Mouse (Mus musculus) NIH3T3 (cell line): ENCODE data around the gene Rundc1.
A peak's percentile ranks its signal among the peaks of the same experiment; 100 is the strongest.
"Not testable (repeated sequence)": the region's sequence is repeated elsewhere in the genome, so short reads cannot be mapped to it uniquely, and the experiment has no call there.

ENCODE experiments used
- DNase-seq: peaks from one replicate; pipeline ENCODE4 v3.0.0-alpha.2; 2012; ENCODE audit warnings: low read depth

The Rundc1 gene

DNA sequence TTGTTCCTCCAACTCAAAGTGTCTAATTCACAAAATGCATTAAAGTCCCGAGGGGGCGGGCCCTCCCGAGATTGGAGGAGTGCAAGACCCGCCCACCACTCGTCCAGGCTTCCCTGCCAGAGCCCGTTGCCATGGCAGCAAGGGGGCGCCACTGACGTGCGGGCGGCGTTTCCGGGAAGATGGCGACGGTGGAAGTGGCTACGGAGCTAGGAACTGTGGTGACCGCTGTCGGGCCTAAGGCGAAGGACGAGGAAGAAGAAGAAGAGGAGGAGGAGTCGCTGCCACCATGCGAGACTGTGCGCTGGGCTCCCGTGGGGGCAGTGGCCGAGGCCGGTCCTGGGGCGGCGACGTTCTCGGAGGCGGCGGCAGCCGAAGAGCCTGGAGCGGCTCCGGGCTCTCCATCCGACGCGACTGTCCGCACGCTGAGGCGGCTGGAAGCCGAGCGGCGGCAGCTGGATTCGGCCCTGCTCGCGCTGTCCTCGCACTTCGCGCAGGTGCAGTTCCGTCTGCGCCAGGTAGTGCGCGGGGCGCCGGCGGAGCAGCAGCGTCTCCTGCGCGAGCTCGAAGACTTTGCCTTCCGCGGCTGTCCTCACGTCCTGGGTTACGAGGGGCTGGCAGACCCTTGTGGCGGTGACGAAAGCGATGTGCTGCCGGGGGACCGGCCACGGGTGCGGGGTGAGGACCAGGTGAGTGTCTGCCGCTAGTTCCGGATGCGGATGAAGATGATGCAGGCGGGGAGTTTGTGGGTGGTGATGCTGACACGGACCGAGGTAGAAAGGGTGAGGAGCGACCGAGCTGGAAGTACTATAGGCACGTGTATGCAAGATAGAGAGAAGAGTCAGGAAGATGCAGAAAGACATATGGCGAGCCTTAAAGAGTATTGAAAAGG is at the start of gene Rundc1, which contains the start of gene Ptges3l:
Gene Rundc1 (plus strand): TSS at position 161 of the 889 bp plus-strand sequence.
Gene Ptges3l (minus strand): TSS at position 409 of the 889 bp plus-strand sequence.
- DNase-seq: peak; percentile 99

DNA sequence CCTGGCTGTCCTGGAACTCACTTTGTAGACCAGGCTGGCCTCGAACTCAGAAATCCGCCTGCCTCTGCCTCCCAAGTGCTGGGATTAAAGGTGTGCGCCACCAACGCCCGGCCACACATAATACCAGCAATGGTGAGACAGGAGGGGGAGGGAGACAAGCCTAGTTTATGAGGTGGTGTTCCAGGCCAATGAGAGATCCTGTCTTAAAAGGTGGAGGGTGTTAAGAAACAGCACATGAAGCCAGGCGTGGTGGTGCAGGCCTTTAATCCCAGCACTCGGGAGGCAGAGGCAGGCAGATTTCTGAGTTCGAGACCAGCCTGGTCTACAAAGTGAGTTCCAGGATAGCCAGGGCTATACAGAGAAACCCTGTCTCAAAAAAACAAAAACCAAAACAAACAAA is 46.7 kb upstream of the Rundc1 start:
- DNase-seq: not testable (repeated sequence)

DNA sequence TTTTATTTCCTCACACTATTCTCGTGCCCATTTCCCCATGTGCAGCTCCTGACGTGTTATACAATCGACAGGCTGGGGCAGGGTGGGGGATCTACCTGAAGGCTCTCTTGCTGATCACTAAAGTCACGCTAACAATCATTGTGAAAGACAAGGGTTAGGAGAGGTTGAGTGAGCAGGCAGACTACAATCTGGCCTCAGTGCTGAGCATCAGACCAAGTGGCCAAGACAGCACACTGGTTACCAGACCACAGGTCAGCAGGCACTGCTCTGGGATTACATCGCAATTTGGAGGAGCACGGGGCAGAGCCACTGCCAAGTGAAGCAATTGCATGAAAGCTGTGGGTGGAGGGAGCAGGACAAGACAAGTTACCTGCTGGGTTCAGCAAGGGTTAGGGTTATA is 46.0 kb upstream of the Rundc1 start:
- peak; percentile 29 for DNase-seq

DNA sequence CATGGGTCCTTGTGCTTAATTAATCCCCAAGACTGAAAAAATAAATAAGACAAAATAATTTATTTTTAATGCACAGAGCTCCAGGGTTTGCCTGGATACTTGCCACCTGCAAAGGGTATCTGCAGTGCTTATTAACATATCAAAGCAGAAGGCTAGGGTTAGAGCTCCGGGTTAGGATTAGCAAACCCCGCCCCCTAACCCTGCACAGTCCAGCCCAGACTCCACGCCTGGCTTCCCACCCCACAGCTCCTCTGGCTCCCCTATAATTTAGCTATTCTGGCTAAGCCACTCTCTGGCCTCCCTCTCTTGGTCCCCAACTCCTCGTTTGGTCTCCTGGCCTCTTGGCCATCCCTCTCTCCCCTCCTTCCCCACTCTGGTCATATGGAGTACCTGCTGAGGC is 43.1 kb upstream of the Rundc1 start:
- no peak for DNase-seq

DNA sequence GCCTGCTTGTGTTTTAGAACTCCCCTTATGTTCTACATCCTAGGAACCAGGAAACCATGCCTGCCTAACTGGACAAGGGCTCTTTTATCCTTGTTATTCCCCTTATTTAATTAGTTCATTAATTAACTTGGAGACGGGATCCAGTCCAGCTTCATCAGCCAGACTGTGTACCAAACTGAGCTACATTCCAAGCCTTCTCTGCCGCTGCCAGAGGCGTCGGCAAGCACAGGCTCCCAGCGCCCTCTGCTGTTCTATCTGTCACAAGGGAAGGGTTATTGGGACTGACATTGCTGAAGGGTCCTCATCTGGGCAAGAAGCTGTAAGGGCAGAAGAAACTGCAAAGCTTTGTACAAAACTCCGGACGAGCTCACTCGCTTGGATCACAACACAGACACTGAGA is 29.8 kb upstream of the Rundc1 start:
- peak; percentile 90 for DNase-seq

DNA sequence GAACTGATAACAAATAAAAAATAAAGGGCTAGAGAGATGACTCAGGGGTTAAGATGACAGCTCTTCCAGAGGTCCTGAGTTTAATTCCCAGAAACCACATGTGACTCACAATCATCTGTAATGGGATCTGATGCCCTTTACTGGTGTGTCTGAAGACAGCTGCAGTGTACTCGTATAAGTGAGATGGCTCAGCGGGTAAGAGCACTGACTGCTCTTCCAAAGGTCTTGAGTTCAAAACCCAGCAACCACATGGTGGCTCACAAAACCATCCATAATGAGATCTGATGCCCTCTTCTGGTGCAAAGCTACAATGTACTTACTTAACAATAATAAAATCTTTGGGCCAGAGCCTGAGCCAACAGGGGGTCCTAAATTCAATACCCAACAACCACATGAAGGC is 9.6 kb upstream of the Rundc1 start:
- peak; percentile 53 for DNase-seq

DNA sequence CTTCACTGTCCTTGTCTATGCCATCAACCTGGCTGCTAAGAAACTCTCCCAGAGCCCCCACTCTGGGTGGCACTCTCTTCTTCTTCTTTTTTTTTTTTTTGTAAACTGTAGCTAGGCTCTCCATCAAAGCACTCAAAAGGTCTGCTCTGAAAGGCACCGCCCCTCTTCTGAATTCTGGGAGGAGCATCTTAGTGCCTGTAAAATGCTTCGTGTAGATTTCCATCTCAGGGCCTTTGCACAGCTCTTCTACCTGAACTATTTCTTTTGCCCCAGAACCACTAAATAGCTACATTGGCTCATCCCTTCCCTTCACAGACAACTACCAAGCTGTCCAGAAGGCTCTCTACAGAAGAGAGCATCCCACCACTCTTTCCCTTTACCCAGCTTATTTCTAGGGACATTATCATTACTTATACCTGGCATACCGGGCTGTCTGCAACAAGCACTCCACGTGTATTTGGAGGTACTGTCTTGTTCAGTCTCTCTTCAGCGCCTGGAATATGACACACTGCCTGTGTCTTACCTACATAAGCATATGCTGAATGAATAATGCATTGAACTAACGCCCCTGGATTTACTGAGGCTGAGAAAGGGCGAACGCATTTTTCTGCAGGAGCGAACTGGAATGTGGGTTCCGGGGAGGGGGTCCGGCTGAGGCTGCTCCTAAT is 8.3 kb upstream of the Rundc1 start:
- peak; percentile 52 for DNase-seq

DNA sequence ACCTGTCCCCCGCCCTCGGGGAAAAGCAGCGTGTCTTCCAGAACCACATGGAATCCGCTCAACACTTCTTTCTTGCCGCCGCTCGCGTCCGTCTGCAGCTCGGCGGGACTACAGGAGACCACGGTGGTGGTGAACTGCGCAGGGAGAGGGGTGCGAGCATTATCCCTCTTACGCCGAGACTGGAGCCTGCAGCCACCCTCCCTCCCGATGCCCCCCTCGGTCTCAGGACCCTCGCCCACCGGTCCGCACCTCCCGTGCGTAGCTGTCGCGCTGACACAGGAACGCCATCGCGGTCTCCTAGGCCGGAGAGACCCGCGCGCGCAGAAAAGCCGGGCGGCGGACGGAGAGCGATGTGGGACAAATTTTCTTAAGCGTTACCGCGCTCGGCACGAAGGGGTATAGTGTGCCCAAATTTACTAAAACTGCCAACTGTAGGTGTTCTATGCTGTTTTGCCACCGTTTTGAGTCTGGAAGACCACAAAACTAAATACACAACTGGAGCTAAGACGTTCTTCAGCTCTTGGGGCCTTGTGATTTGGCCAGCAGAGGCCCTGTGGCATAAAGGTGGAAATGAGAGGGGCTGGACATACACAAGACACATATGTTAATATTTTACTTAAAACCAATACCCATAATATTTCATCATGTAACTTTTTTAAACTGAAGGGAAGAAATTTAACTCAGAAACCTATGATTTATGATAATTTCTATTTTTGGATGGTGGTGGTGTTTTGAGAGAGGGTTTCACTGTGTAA is 7.6 kb upstream of the Rundc1 start, which contains the start of gene Aarsd1:
Gene Aarsd1 (minus strand): TSS at position 515 of the 755 bp plus-strand sequence.
- DNase-seq: peak; percentile 88

DNA sequence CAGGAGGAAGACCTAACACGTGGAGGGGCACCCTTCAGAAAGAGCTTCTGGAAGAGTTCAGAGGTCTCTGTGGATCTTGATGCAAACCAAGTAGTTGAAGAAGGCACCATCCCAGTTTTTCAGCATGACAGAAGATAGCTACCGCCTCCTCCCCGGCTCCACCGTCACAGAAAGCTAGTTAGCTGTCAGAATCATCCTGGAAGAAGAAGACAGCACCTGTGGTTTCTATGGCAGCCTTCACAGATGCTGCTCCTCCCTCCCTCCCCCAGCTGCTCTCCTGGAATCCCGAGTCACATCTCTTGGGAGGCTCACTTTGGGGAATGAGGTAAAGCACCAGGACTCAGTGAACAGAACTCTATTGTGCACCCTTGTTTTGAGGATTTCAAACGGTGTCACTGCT is 5.9 kb upstream of the Rundc1 start:
- no peak for DNase-seq

DNA sequence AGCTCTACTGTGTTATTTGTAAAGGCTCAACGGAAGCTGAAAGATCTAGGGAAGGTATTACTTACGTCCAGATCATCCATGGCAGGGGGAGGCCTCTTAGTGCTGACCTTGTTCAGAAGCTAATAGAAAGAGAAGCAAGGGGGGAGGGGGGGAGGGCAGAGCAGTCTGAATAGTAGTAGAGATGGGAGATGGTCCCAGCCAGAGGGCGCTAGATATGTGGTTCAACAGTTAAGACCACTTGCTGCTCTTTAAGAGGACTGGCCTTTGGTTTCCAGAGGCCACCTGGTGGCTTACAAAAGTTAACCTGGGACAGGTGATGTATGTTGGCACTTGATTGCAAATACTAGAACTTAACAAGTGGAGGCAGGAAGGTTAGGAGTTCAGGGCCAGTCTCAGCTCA is 5.3 kb upstream of the Rundc1 start:
- peak; percentile 51 for DNase-seq

DNA sequence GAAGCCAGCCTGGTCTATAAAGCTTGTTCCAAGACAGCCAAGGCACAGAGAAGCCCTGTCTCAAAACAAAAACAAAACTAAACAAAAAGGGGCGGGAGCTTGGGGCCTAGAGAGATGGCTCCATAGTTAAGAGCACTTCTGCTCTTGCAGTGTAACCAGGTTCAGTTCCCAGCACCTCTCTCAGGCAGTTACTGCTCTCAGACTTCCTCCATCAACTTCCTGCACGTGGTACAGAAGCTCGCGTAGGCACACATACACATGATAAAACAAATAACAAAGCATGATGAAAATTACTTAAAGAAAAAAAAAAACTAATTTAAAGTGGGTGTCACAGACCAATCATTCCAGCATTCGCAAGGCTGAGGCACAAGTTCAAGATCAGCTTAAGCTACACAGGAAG is 4.7 kb upstream of the Rundc1 start:
- no peak for DNase-seq

DNA sequence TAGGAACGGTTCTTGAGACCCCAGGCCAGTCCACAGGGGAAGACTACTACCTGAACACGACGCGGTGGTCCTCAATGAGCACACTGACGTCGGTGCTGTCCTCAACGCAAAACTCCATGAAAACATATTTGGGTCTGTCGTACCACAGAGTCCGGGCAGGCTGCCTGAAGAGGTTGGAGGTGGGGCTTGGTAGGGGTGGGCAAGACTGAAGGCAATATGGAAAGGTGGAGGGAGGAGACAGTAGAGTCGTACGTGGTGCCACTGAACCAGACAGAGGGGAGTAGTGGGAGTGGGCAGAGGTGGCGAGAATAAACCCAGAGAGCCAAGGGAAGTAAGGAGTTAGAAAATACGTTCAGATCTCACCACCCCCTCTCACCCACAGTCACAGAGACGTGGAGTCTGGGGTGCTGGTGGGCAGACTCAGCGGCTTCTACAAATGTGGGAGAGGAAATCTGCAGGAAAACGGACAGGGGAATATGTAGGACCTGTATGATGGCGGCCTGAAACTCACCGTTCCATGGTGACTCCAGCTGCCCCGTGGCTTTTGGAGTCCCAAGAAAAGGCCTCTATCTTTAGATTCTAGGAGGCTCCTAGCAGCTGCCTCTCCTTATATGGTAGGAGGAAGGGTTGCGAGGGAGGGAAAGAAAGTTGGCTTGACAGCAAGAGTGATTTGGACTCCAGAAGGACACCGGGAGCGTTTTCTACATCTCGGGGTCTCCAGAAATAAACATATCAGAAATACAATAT is 607 bp upstream of the Rundc1 start, which contains the start of gene Gm27029:
Gene Gm27029 (minus strand): TSS at position 692 of the 747 bp plus-strand sequence.
- peak; percentile 74 for DNase-seq

DNA sequence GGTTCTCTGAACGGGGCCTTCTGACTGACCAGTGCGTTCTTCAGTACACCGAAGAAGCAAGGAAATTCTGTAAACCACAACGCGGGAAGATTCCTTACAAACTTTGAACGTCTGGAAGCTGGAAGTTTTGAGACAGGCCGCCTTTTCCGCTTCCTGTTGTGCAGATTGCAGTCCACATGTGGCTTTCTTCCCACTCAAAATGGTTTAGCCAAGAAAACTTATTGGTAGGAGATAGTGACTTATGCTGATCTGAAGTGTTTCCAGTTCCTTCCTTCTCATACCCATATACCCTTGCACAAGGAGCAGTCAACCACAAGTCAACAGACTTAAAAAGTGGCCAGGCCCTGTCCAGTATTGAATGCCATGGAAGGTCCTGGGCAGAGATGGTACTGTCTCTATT is 1.3 kb downstream of the Rundc1 start:
- DNase-seq: no peak

DNA sequence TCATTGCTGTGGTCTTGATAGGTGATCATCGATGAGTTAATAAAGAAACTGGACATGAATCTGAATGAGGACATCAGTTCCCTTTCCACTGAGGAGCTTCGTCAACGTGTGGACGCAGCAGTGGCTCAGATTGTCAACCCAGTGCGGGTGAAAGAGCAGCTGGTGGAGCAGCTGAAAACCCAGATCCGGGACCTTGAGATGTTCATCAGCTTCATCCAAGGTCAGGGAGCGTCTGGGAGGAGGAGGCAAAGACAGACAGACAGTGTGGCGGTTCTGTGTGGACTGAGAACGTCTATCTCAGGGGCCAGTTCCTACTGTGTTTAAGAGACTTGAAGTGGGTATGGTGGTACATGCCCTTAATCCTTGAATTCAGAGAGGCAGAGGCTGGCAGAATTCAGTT is 6.4 kb downstream of the Rundc1 start:
- no peak for DNase-seq

DNA sequence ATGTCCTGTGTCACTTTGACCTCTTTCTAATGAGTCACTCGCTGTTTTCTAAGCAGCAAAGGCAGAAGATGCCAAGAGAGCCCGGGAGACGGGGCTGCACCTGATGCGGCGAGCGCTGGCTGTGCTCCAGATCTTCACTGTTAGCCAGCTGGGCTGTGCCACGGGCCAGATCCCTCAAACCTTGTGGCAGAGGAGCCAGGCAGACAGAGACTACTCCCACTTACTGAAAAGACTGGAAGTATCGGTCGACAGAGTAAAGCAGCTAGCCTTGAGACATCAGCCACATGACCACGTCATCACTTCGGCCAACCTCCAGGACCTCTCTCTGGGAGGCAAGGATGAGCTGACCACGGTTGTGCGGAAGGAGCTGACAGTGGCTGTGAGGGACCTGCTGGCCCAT is 8.5 kb downstream of the Rundc1 start:
- DNase-seq: no peak

DNA sequence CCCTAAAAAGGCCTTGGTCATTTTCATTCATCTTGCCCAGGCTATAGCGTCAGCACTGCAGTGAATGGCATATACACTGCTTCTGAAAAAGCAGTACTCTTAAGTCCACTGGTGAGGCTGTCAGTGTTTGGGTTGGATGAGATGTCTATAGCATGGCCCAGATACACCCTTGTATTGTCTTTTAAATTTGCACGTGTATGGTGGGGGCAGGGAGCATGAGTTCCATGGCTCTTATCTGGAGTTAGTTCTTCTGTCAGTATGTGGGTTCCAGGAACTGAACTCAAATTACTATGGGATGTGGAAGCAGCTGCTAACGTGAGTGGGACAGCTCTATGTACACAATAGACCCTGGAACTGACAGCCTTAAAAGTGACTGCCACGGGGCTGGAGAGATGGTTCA is 10.9 kb downstream of the Rundc1 start:
- no peak for DNase-seq

DNA sequence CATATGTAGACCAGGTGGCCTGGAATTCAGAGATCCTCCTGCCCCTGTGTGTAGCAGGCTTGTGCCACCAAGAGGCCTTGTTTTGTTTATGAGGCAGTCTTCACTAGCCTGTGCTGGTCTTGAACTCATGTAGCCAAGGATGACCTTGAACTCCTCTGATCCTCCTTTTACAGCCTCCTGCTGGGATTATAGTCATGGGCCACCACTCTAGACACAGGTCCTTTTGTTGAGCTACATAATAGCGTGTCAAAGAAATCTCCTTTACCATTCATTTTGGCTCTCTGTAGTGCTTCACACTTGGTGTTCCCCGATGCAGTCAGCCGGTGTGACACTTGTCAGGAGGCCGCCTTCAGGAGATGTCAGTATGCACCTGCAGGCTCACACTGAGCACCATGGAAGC is 12.0 kb downstream of the Rundc1 start:
- no peak for DNase-seq

DNA sequence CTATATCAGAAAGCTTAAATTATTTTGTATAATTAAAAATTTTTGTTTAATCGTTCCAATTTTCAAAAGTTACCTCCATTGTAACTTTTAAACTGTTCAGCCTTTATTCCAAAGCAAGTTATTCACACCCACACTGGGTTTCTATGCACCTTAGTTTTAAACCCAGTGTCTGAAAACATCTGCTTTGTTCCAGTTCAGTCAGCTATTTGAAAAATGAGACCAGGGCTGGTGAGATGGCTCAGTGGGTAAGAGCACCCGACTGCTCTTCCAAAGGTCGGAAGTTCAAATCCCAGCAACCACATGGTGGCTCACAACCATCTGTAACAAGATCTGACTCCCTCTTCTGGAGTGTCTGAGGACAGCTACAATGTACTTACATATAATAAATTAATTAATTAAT is 13.1 kb downstream of the Rundc1 start:
- DNase-seq: not testable (repeated sequence)

DNA sequence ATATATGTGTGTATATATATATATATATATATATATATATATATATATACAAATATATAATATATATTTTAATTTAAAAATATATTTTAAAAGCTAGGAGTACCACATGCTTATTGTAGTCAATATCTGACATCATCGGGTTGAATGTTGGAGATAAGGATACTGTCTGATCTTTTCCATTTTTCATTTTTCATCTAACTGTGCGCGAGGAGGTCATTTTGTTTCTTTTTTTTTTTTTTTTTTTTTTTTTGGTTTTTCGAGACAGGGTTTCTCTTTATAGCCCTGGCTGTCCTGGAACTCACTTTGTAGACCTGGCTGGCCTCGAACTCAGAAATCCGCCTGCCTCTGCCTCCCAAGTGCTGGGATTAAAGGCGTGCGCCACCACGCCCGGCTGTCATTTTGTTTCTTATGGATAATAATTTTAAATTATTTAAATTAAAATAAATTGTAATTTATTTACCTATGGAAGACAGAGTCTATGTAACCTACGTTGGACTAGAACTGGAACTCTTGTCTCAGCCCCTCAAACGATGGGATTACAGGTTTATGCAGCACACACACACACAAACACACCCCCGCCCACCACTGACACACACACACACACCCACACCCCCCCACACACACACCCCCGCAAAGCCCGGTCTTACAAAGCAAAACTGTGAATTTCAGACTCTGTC is 16.7 kb downstream of the Rundc1 start:
- DNase-seq: not testable (repeated sequence)

DNA sequence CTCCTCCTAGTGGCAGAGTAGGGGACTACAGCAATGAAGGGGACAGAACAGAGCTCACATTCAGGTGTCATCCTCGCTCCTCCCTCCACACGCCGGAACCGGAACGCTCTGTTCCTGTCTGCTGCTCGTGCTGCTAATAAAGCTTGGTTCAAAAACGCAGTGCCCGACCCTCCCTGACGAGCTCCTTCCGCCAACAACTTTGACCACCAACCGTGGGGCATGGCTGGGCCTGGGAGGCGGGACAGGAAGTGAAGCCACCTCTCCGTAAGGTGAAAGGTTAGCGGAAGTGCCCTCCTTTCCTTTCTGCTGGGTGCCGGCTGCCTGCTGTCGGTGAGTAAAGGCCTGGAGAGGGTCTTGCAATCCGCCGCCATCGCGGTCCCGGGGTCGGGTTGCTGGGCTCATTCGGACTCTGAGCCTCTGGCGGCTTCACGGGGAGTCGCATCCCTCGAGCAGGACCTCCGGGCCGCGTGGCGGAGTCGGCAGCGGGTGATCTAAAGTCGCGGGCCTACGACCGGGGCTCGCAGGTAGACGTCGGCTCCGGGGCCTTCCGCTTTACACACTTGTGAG is 17.3 kb downstream of the Rundc1 start, which contains the start of gene Rpl27:
Gene Rpl27 (plus strand): TSS at position 172 of the 567 bp plus-strand sequence.
- DNase-seq: peak; percentile 99

DNA sequence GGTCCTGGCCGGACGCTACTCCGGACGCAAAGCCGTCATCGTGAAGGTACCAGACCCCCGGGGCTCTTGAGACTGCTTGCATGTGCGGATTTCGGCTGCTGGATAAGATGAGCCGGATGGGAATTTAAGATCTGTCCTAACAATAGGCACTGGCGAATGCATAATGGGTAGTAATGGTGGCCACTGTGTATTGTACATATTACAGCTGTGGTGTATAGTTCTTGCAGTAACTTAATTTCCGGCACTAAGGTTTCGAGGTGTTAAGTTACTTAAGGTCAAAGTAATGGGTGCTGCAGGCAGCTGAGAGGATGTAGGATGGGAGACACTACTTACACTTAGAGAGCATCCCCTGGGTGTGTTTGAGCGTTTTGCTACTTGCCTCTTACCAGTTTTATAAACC is 17.9 kb downstream of the Rundc1 start:
- no peak for DNase-seq
